Mouse (Mus musculus) common myeloid progenitor, adult 5-6 weeks (primary cell): ENCODE results near the gene Nudt16l1. TPM values are rescaled to one million over a fixed set of nuclear protein-coding genes. Genes with fewer than 3 reads are reported as not detected.
A peak's percentile ranks its signal among the peaks of the same experiment; 100 is the strongest.

ENCODE experiments used
- ATAC-seq: replicated peaks from 2 replicates; pipeline ENCODE4 v1.8.0; 2016; ENCODE audit warnings: low read depth, mild to moderate bottlenecking, moderate TSS enrichment, inconsistent platforms; ENCODE audit not compliant: poor library complexity, severe bottlenecking
- total RNA-seq: library from RNA; stranded (forward); fragments of 200-1000, 187-1606 nt; gene quantifications from 2 replicates; pipeline ENCODE4 v1.2.3, GENCODE M21; 2017

The Nudt16l1 gene
- total RNA-seq, 1 experiment from 2014 or later = 17.5 TPM

GRCm38 (mm10) chr16:4912907-4913782, 25.4 kb upstream of the Nudt16l1 start:
- ATAC-seq = peak; percentile 63

GRCm38 (mm10) chr16:4913783-4914735, 24.5 kb upstream of the Nudt16l1 start:
- ATAC-seq = peak; percentile 70

DNA sequence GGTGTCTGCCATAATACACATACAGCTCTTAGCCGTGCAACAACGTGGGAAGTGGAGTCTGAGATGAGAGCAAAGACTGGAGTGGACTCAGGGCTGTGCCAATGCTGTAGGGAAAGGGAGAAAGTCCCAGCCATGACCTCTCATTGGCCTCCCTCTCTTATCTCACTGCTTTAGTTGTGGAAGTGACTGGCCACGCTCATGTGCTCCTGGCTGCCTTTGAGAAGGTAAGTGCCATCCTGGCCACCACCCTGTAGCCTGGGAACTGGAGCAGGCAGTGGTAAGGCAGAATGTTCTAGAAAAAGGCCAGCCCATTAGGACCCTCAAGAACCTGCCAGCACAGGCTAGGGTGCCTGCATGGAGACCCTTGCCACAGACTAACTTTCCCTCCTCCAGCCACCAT, 22.6 kb upstream of the Nudt16l1 start:
- ATAC-seq = no peak

GRCm38 (mm10) chr16:4916608-4917007, 22.0 kb upstream of the Nudt16l1 start:
- no peak for ATAC-seq

- peak; percentile 75 for ATAC-seq
Observed at GRCm38 (mm10) chr16:4920556-4920955, 18.0 kb upstream of the Nudt16l1 start.

- ATAC-seq = no peak
Observed at GRCm38 (mm10) chr16:4922481-4922880, 16.1 kb upstream of the Nudt16l1 start.

- no peak for ATAC-seq
Observed at GRCm38 (mm10) chr16:4923996-4924395, 14.6 kb upstream of the Nudt16l1 start.

DNA sequence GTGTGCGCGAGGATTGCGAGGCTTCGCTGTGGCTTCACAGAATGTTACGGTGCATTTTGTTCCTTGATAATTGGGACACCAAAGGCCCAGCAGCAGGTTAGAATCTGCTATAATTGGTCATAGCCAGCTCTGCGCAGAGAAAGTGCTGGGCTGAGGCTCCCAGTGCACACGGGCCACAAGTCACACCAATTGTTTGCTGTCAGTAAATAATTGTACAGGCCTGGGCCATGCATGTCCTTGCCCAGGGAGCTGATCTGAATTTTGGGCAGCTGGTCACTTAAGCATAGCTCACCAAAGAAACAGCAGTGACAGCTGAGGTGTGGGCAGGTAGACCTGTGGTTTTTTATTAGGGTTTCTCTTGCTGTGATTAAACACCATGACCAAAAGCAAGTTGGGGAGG, 10.6 kb upstream of the Nudt16l1 start:
- no peak for ATAC-seq

DNA sequence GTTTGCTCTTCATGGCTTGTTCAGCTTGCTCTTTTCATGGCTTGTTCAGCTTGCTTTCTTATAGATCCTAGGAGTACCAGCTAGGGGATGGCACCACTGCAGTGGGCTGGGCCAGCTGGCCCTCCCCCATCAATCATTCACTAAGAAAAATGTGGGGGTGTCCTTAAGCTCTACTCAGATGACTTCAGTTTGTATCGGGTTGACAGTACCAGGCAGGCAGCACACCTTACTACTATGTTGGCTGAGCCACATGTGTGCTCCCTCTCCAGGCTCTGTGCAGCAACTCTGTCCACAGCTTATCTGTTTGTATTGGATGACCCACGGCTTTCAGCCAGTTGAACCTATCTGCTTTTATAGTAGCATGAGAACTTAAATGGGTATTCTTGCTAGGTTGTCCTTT, 10.1 kb upstream of the Nudt16l1 start:
- ATAC-seq = no peak

- ATAC-seq = no peak
Observed at GRCm38 (mm10) chr16:4932429-4932828, 6.1 kb upstream of the Nudt16l1 start.

GRCm38 (mm10) chr16:4935430-4935829, 3.1 kb upstream of the Nudt16l1 start:
- ATAC-seq = no peak

GRCm38 (mm10) chr16:4935931-4936703, 2.4 kb upstream of the Nudt16l1 start:
- peak; percentile 9; the same call in 1 of the 2 replicates for ATAC-seq

GRCm38 (mm10) chr16:4937351-4938190, 990 bp upstream of the Nudt16l1 start:
- ATAC-seq = no peak

GRCm38 (mm10) chr16:4938989-4939388, 428 bp downstream of the Nudt16l1 start:
- peak; percentile 89 for ATAC-seq

- ATAC-seq = peak; percentile 34
Observed at GRCm38 (mm10) chr16:4939412-4939811, 851 bp downstream of the Nudt16l1 start.

- ATAC-seq = no peak
Observed at GRCm38 (mm10) chr16:4940311-4940850, 1.8 kb downstream of the Nudt16l1 start.

- no peak for ATAC-seq
Observed at GRCm38 (mm10) chr16:4941016-4941415, 2.5 kb downstream of the Nudt16l1 start.

GRCm38 (mm10) chr16:4942868-4943267, 4.3 kb downstream of the Nudt16l1 start:
- ATAC-seq = no peak

DNA sequence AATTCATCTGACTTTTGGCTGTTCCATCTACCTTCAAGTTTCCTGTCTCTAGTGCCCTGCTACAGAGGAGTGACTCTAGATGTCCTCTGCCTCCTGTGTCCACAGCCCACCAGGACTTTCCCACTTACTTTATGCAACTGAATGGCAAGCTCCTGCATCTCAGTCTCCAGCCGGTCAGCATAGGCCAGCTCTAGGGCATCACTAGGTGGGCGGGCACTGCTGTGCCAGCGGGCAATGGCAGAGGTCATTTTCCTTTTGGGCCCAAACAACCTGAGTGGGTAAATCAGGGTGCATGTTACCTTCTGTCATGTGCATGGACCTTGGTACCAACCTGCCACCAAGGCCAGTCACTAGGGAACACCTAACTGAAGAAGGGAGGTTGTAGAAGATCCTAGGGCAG, 4.9 kb downstream of the Nudt16l1 start:
- ATAC-seq = no peak
